Mouse (Mus musculus): ENCODE data around the gene Nrap.
A peak's percentile ranks its signal among the peaks of the same experiment; 100 is the strongest.
"Not testable (repeated sequence)": the region's sequence is repeated elsewhere in the genome, so short reads cannot be mapped to it uniquely, and the experiment has no call there.

The Nrap gene

DNA sequence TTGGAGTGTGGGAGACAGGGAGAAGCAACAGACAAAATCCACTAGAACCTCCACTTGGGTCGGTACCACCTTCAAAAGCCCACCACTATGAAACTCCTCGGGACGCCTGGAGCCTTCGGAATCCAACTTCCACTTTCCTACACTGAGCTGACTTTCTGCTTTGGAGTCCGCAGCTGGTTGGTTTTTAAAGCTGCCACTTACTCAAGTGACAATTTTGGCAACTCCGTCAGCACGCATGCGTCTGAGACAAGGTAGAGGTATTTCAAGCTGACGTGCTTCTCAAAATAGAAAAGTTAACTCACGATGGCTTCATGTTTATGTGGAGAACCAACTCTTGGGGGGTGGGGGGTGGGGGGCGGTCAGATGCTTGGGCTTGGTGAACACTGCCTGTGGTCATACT is at the start of gene Nrap:
Nrap (minus strand) TSS at position 159 of the 400 bp plus-strand sequence.
- no peak for DNase-seq

DNA sequence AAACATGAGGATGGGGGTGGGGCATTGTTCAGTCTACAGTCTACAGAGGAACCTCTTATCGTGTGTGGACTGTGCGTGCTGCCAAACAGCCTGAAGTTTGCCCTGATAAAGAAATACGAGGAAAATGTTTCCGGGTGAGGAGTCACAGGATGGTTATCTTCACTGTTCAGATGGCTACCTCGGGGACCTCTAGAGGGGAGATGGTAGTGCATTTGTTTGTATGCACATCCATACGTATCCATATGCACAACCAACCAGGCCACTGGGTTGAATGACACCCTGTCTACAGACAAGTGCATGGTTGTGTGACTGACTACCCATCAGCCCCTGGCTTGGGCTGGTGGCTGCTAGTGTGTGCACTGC is 49.2 kb upstream of the Nrap start:
- DNase-seq: no peak

DNA sequence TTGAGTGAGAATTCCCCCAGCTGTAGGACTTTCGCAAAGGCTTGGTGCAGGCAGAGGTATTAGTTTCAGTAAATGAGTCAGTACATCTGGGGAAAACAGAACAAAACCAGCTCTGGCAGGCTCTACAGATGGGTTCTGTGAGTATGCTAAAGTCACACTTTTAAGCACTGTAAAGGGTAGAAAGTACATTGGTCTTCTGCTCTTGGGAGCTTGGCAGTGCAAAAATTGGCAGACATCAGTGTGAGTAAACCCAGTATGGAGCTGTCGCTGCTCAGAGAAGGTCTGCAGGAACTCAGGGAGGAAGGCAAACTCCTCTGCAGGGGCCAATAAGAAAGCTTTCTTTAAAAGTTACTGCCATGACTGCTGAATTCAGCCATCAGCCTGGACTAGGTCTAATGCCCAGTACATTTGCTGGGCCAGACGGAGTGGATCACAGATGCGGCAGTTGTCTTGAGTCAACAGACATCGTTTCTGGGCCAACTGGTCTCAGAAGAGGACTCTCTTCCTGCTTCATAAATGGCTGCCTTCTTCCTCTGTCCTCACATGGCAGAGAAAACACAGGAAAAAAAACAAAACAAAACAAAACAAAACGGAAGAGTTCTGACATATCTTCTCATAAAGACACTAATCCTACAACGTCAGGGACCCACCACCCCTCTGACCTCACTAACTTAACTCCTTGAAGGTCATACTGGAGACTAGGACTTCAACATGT is 48.7 kb upstream of the Nrap start:
- no peak for DNase-seq

DNA sequence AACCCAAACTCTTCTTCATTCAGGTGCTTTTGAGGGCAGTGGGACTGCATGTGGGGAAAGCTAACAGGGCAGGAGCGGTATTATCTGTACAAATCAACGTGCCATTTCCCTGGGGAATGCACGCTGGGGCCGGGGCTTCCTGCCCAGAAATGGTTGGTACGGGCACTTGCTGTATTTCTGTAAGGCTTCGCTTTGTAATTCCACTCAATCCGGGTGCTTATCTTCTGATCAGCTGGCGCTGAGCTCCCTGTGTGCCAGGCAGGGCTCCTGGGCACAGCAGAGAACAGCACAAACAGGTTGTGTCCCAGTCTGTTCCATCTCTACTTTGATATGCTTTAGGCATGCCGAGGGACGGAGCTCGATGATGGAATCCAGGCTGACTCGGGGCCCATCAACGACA is 46.5 kb upstream of the Nrap start:
- DNase-seq: peak; percentile 39

DNA sequence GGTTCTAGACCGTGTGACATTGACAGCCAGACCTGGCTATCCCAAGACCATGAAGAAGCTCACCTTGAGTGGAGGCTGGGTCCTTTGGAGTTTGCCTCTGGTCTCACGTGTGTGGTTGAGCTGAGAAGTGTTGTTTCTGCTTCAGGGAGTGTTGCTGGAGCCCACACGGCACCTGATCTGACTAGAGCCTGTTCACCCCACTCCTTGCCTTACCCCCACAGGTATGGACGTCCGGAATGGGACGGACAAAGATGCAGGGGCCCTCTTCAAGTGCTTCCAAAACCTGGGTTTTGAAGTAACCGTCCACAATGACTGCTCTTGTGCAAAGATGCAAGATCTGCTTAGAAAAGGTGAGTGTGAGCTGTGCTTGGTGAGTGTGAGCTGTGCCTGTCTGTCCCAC is 43.7 kb upstream of the Nrap start:
- no peak for DNase-seq

DNA sequence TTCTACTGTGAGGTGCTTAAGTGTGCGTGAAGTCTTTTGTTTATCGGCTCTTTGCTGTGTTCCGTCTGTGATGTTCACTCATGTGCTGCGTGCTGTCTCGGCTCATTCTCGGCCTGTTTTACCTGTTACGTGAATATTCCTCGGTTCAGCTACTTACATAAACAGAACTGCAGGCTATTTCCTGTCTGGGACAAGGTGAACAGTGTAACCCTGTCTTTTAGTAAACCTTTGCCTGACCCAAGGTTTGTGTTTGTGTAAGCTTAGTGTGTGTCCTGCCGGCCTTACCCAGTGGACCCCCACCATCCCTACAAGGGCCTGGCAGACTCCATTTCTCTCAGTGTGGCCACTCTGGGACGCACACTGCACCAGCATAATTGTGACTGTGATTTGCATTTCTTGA is 42.9 kb upstream of the Nrap start:
- DNase-seq: no peak

DNA sequence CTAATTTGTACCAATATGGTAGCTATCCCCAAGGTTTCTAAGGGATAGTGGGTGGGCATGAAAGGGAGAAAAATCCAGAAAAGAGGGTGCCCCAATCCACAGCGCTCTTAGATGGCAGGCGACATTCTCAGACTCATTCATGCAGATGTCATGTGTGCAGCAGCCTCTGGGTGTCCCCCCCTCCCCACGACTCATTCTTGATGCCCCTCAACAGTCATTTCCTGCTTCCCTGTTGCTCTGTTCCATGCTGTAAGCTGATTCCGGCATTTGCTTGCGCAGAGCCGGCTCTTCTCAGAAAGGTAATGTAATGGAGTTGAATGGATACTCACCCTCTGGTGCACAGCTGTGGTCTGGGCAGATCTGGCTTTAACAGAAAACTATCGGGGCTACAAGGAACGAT is 40.5 kb upstream of the Nrap start:
- no peak for DNase-seq

DNA sequence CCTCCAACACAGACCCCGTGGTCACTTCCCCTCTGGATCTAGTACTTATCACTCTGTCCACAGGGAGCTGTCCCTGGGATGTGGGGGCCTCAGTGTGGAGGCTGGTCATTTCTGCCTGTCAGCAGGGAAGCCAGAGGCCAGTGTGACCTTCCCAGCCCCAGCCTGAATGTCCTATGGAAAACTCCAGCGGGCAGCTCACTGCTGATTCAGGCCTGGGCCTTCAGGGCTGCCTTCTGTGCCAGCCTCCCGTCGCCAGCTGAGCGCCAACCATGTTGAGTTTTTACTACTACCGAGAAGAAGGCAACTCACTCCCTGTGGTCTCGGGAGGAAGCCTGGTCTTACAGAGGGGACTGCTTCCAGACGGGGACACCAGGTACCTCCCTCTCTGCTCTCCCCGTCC is 35.7 kb upstream of the Nrap start:
- no peak for DNase-seq

DNA sequence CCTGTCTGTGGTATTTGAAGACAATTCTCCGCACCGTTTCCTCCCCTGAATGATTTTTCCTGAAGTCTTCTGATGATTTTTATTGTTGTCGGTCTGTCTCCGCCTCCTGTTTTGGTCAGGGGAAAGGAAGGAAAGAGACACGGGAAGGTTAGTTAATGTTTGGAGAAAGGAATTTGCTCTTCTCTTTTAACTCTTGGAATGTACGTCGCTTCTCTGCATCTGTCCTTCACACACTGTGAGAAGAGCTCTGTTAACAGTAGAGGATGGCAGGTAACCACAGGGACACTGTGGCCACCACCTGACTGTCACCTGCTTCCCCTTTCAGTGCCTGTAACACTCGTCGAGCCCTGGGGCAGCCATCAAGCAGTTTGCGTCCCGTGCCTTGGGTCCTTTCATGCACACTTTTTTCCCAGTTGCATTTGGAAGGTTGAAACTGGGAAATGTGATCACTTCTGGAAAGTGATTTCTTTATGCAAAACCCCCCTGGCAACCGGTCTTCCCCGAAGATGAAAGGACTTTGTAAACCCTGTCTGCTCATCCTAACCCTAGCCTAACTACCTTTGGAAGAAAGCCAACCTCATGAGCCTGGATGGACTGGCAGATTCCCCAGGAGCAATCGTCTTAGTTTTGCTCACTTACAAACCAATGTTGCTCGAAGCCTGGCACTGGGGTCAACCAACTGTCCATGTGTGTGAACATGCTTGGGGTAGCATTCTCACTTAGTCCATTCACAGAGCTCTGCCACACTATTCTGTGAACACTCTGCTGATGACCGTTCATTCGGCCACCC is 35.0 kb upstream of the Nrap start:
- no peak for DNase-seq

DNA sequence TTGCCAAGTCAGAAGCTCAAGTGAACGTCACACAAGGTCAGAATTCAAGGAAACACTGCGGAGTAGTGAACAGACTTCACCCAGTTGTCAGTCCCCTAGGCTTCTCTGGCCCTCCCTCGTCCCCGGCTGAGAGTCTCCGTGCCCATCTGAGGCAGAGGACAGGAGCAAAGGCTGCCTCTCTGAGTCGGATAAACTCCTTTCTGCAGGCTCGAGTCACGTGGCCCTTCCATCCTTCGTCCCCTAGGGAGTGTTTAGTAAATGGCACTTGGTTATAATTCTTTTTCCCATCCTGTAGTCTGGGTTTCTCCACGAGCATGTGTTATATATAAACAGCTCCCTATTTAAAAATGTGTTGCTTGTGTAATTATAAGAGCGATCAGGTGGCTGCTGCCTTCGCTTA is 33.5 kb upstream of the Nrap start:
- no peak for DNase-seq

DNA sequence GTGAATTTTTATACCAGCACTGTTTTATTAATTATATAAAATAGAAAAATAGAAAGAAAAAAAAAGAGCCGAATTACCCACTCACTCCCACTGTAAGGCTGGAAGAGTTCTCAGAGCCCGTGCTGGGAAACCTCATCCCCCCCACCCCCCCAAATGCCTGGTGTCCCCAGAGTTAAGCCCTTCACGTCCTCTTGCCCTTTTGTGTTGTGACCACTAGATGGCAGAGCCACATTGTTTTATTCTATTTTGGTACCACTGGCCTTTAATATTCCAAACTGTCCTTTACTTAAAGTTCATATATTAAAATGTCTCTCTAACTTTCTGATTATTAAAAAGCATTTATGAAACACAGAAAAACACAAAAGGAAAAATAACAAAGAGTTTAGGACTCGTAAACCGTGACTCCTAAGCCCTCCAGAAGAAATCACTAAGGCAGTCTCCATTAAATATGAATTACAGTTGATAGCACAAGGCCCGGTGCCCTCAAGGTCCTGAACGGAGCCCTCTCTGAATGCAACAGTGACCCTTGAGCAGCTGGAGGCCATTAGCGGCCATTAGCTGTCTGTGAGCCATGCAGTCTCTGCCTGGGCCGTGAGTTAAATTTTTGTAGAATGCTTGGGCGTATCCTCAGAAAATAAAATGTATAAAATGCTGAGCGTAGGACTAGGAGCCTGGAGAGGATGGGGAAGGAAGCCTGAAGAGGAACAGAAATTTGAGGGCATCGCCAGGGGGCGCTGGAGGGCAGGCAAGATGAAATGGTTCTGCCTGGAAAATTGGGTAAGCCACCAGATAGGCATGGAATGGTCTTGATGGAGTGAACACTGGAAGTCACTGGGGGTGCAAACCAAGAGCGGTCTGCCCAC is 32.9 kb upstream of the Nrap start:
- DNase-seq: peak; percentile 77

DNA sequence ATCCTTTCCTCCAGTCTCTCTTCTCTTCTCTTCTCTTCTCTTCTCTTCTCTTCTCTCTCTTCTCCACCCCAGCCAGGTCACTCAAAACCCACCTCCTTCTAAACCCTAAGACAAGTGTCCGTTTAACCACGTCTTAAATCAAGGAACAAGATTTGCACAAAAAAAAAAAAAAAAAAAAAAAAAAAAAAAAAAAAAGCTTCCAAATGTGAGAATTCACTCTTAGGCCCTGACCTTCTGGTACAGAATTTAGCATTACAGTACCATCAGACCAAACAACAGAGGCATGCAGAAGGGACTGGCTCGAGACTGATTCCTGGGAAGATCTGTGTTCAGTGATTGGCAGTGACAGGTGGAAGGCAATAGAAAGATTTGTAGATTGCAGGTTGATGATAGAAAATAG is 30.5 kb upstream of the Nrap start:
- no peak for DNase-seq

DNA sequence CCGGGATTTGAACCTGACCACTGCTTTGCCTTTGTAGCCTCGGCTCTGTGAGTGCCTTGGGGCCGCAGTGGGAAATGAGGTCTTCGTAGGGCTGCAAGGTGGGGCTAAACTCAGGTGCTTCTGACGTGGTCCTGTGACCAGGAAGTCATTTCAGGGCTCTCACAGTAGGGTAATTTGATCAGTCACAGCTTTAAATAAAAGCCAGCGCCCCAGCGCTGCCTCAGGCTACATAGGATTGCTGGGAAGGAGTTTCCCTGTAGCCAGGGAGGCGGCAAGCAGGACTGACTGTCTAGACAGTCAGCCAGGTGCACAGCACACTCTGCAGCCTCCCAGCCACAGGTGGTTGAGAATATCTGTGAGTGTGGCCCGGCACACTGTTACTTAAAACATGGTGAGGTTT is 29.6 kb upstream of the Nrap start:
- no peak for DNase-seq

DNA sequence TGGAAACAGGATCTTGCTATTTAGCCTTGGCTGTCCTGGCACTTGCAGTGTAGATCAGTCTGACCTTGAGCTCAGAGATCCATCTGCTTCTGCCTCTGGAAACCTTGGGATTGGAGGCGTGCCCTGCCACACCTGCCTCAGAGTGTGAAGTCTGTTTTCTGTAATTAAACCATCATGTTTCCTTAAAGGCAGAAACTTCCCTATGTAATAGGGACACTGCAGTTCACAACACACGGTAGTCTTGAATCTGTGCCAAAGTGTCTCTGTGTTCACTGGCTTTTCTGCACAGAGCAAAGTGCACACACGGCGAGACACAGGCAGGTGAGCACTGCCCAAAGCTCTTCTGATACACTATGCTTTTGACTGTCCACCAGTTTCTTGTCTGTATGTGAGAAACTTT is 28.6 kb upstream of the Nrap start:
- no peak for DNase-seq

DNA sequence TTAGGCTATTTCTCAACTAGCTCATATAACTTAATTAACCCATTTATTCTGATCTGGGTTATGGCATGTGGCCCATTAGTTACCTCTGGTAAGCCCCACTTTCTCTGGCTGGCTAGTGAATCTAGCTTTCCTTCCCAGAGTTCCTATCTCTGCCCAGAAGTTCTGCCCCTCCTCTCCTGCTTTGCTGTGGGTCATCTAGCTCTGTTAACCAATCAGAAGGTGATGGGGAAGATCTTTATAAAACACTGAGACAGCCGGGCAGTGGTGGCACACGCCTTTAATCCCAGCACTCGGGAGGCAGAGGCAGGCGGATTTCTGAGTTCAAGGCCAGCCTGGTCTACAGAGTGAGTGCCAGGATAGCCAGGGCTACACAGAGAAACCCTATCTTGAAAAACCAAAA is 20.0 kb upstream of the Nrap start:
- DNase-seq: not testable (repeated sequence)

DNA sequence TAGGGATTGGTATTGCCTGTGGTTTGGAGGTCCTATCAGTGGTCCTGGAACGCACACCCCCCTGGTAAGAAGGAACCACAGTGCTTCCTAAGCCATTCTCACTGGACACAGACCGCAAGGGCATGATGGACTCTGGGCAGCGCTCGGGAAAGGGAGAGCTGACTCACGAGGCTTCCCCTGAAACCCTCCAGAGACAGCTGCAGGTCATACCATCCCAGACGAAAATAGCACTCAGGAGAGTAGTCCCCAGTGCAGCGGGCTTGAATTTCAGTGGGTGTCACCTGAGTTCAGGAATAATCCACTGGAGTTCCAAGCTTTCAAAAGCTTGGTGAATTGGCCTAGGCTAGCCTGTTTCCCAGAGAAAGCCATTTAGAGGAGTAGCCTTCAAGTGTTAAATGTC is 16.7 kb upstream of the Nrap start:
- no peak for DNase-seq

DNA sequence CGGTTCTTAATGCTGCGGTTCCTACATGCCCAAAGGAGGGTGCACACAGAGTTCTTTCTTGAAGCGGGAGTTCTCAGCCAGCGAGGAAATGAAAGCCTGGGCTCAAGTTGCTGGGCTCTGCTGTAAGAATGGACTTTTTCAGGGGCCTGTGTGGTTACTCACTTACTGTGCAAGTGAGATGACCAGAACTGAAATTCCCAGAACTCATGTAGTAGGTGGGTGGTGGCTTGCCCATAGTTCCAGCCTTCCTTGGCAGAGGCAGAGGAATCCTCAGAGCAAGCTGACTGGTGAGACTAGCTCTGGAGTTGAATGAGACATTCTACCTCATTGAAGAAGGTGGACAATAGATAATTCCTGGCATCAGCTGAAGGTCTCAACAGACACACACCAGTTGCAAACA is 16.0 kb upstream of the Nrap start:
- DNase-seq: no peak

DNA sequence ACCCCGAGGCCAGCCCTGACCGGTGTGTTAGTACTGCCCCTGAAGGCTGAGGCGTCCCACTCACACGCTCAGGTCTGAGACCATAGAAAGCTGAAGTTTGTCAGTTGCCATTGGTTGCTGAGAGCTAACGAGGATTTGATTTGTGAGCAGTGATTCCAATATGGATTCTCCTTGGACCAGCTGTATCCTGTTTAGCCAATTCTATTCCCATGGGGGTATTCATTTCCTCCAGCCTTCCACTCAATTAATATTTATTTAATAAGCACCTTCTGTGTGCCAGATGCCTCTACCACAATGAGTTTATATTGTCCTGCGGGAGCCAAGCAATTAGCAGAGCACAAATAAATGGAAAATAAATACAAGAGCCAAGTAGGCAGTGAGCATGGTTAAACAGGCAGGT is 12.0 kb upstream of the Nrap start:
- no peak for DNase-seq

DNA sequence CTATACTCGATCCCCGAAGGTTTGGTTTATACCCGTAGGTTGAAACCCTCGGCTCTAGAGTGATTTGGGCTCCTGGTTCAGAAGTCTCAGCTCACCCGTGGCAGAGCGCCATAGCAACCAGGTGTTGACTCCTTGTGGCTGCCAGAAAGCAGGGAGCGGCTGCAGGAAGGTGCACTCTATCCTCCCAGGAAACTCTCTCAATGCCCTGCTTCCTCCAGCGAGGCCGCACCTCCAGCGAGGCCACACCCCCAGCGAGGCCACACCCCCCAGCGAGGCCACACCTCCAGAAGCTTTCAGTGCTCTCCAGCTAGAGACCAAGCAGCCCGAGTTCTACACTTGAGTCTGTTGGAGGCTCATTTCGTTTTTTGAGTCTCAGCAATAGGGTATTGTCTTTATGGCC is 10.4 kb upstream of the Nrap start:
- no peak for DNase-seq

DNA sequence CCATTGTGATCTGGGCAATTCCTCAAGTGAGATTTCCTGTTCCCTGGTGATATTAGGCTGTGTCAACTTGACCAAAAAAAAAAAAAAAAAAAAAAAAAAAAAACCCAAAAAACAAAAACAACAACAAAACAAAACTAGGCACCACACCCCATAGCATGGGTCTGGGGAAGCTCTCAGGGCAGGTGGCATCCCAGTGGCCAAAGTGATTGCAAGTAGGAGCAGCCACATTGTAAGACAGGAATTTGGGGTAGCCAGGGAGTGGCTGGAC is 8.6 kb upstream of the Nrap start:
- no peak for DNase-seq

DNA sequence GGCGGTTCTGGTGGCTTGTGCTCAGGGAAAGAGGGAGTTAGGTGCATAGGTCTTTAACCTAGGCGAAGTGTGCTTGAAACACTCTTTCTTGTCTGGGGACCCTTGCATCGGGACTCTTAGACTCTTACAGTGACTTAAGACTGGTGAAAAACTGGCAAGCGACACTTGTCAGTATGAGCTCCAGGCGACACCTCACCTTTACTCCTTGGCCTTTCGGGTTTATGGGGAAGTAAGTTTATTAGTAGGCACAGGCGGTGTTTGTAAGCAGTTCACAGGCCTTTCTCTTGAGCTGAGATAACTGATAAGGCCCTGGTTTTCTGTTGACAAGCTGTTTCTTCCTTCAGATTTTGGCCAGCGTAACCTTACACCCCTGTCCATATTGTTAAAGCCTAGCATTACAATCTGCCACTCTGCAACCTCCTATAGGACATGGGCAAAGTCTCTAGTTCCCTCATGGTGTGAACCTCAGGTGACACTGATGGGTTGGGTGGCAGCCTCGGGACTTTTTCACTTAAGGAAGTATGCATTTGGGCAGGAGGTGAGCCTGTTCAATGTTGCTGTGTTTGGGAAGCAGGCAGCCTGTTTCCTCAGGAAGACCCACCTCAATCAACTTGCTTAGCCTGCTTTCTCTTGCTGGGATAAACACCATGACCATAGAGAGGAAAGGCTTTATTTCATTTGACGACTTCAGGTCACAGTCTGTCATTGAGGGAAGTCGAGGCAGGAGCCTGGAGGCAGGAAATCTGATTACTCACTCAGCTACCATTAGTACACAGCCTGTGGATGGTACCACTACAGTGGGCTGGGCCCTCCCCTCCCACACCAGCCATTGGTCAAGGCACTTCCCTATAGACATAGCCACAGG is 8.1 kb upstream of the Nrap start:
- DNase-seq: no peak

DNA sequence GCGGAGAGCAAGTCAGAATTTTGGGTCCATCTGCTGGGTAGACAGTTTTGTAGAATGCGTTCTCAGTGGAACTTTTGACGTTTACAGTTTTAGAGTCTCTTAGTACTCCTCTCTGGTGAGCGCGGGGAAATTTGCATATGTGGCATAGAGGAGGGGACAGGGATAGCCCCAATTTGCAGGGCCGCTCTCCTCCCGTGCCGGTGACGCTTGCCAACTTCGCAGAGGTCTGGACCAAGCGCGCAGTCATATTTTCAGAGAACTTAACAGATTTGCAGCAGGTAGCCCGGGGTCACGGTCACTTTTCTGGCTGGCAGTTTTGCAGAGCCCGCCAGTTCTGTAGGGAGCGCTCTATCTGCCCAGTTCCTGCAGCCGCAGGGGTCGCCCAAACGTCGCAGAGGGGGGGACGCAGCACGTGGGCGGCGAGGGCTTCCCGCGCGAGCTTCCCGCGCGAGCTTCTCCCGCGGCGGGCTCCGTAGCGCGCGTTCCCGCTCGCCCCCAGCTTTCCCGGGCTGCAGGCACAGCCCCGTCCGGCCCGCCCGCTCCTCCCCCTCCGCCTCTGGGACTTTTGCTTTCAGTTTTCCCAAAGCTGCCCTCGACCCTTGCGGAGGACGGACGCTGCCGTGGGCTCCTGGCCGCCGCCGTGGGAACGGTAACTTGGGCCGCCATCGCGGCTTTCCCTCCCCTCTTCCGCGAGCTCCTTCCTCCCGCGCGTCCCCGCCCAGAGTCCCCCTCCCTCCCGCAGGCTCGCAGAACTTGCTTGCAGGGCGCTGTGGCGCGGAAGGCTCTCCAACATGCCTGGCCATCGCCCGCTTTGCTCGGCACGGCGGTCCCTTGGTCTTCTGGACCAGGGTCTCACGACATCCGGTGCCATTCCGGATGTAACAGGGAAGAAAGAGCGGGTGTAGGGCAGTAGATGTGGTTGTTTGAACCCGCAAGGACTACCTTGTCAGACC is 7.1 kb upstream of the Nrap start, which contains the start of gene Casp7:
Casp7 (plus strand) TSS at position 461 of the 953 bp plus-strand sequence.
- DNase-seq: no peak
